Mouse (Mus musculus): ENCODE data around the gene C8g. TPM values are rescaled to one million over a fixed set of nuclear protein-coding genes. Genes with fewer than 3 reads are reported as not detected.
A peak's percentile ranks its signal among the peaks of the same experiment; 100 is the strongest.

C8g gene
- polyA plus RNA-seq, 1 experiment from 2014 or later = 5.2 TPM

GRCm38 (mm10) chr2:25496462-25496861 lies 5.1 kb downstream of the C8g start:
- Histone ChIP-seq H3K36me3 (no peaks in the 10 kb centered on the region), H3K27ac (replicated peaks) (no peak overlapping the region), H3K4me1 (peaks cover 20% of the 10 kb centered on the region), H3K27me3 (ENCODE audit: low read depth, poor library complexity, severe bottlenecking) (no peaks in the 10 kb centered on the region), H3K4me3 (no peak overlapping the region), H3K9me3 (replicated peaks) (no peaks in the 10 kb centered on the region)
- WGBS = 44% methylated on average over 4 of the region's 4 CpGs
- peak; percentile 24 for DNase-seq (ENCODE audit: low spot score)

- H3K4me3 ChIP-seq = no peak within 1 kb of the TSS
- no peaks in the 10 kb centered on the region for H3K9me3 ChIP-seq (replicated peaks)
- WGBS = 89% methylated on average over 5 of the region's 5 CpGs
Measured at GRCm38 (mm10) chr2:25493476-25493961, 8.0 kb downstream of the C8g start, which contains the start of gene Lcn12. TSS of gene Lcn12 (minus strand) at chr2:25493911.

DNA sequence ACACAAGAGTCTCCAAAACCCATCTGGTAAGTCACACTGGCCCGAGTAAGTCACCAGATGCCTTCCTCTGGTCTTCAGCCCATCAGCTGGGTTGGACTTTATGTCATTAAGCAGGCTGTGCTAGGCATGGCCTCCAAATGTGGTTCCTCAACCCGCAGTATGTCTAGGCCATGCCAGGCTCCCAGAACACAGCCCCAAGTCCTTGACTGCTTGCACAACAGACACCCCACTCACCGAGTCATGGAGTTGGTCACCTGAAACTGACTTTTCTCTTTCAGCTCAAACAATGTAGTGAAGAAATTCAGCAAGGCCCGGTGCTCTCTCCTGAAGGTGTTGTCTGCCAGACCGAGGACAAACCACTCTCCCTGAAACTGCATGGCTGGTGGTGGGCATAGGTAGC lies 8.5 kb downstream of the C8g start:
- H3K27me3 ChIP-seq (ENCODE audit: low read depth, poor library complexity, severe bottlenecking) = no peaks in the 10 kb centered on the region
- H3K4me3 ChIP-seq = no peak overlapping the region
- H3K4me1 ChIP-seq = 0 out of 2 replicates have a peak, but pooled peaks cover 4% of the 10 kb centered on the region
- no peak overlapping the region for H3K27ac ChIP-seq (replicated peaks)
- no peaks in the 10 kb centered on the region for H3K36me3 ChIP-seq
- 83% methylated on average over 5 of the region's 5 CpGs for WGBS
- no peak for DNase-seq (ENCODE audit: low spot score)
- H3K9me3 ChIP-seq (replicated peaks) = no peaks in the 10 kb centered on the region

More at GRCm38 (mm10) chr2:25493476-25493961, 8.0 kb downstream of the C8g start, which contains the start of gene Lcn12:
- Histone ChIP-seq H3K4me1 (peaks cover 7% of the 10 kb centered on the region; the same call in 1 of the 2 replicates), H3K27ac (replicated peaks) (no peak within 1 kb of the TSS), H3K27me3 (ENCODE audit: low read depth, poor library complexity, severe bottlenecking) (no peaks in the 10 kb centered on the region), H3K36me3 (no peaks in the 10 kb centered on the region)
- DNase-seq (ENCODE audit: low spot score) = no peak

GRCm38 (mm10) chr2:25488671-25489068 lies 12.8 kb downstream of the C8g start:
- Histone ChIP-seq H3K36me3 (no peaks in the 10 kb centered on the region), H3K27me3 (ENCODE audit: low read depth, poor library complexity, severe bottlenecking) (no peaks in the 10 kb centered on the region), H3K4me1 (0 out of 2 replicates have a peak, but pooled peaks cover 6% of the 10 kb centered on the region), H3K9me3 (replicated peaks) (no peaks in the 10 kb centered on the region), H3K4me3 (no peak overlapping the region), H3K27ac (replicated peaks) (no peak overlapping the region)
- 83% methylated on average over 7 of the region's 7 CpGs for WGBS
- DNase-seq (ENCODE audit: low spot score) = no peak

DNA sequence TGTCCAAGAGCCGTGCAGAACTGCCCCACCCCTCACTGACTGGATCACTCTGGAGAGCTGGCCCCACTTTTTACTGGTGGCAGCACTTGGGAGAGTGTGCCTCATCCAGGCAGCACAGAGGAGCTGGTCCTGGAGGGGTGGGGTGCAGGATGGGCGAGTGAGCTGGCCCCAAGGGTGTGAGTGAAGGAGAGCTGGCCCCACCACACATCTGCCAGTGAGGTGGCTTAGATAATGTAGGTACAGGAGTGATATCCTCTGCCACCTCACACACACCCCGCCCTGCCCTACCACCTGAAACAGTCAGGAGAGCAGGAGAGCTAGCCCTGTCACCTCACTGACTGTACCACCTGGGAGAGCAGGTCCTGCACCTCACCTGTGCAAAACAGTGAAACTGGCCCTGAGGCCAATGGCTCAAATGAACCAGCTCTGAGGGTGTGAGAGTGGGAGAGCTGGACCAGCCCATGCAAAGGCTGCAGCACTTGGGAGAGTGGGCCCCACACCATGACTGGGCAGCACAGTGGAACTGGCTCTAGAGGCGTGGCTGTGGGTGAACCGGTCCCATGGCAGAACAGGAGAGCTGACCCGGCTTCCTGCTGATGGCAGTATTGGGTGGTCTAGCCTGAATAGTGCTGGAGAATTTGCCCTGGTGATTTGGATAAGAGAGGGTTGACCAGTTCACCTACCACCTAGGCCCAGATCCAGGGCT lies 13.4 kb downstream of the C8g start:
- H3K27me3 ChIP-seq (ENCODE audit: low read depth, poor library complexity, severe bottlenecking) = no peaks in the 10 kb centered on the region
- no peaks in the 10 kb centered on the region for H3K36me3 ChIP-seq
- no peak overlapping the region for H3K4me3 ChIP-seq
- H3K9me3 ChIP-seq (replicated peaks) = no peaks in the 10 kb centered on the region
- H3K27ac ChIP-seq (replicated peaks) = no peak overlapping the region
- WGBS = 78% methylated on average over 6 of the region's 6 CpGs
- DNase-seq (ENCODE audit: low spot score) = no peak
- H3K4me1 ChIP-seq = 0 out of 2 replicates have a peak, but pooled peaks cover 6% of the 10 kb centered on the region

- H3K4me3 ChIP-seq = no peak overlapping the region
- no peak overlapping the region for H3K27ac ChIP-seq (replicated peaks)
- no peak for DNase-seq (ENCODE audit: low spot score)
- no peaks in the 10 kb centered on the region for H3K9me3 ChIP-seq (replicated peaks)
- H3K36me3 ChIP-seq = no peaks in the 10 kb centered on the region
- 0 out of 2 replicates have a peak, but pooled peaks cover 6% of the 10 kb centered on the region for H3K4me1 ChIP-seq
- H3K27me3 ChIP-seq (ENCODE audit: low read depth, poor library complexity, severe bottlenecking) = no peaks in the 10 kb centered on the region
- WGBS = 75% methylated on average over 11 of the region's 11 CpGs
Measured at GRCm38 (mm10) chr2:25484901-25485647, 16.4 kb downstream of the C8g start.

DNA sequence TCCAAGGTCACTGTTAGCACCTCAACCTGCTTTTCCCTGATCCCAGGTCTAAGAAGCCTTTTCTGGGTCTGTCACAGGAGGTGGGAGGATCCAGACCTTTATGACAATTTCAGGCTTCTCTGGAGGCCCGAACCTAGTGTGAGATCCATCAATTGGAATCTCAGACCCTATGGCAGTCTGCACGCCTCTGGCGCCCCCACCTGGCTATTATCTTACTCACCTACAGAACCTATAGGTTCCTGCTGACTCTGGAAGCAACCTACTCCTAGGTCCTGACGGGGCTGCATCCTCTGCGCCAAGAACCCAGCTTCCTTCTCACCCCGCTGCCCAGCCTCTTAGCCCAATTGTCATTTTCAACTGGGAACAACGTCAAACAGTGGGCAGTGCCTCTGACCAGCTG lies 18.6 kb downstream of the C8g start:
- Histone ChIP-seq H3K27me3 (ENCODE audit: low read depth, poor library complexity, severe bottlenecking) (no peaks in the 10 kb centered on the region), H3K9me3 (replicated peaks) (no peaks in the 10 kb centered on the region), H3K4me1 (0 out of 2 replicates have a peak, but pooled peaks cover 6% of the 10 kb centered on the region), H3K4me3 (no peak overlapping the region), H3K36me3 (no peaks in the 10 kb centered on the region), H3K27ac (replicated peaks) (no peak overlapping the region)
- 30% methylated on average over 7 of the region's 7 CpGs for WGBS
- DNase-seq (ENCODE audit: low spot score) = peak; percentile 36

GRCm38 (mm10) chr2:25480541-25480940 lies 21.0 kb downstream of the C8g start:
- H3K4me1 ChIP-seq = 0 out of 2 replicates have a peak, but pooled peaks cover 6% of the 10 kb centered on the region
- 83% methylated on average over 1 of the region's 1 CpGs for WGBS
- no peaks in the 10 kb centered on the region for H3K36me3 ChIP-seq
- no peaks in the 10 kb centered on the region for H3K27me3 ChIP-seq (ENCODE audit: low read depth, poor library complexity, severe bottlenecking)
- no peaks in the 10 kb centered on the region for H3K9me3 ChIP-seq (replicated peaks)
- DNase-seq (ENCODE audit: low spot score) = no peak
- H3K4me3 ChIP-seq = no peak overlapping the region
- H3K27ac ChIP-seq (replicated peaks) = no peak overlapping the region

DNA sequence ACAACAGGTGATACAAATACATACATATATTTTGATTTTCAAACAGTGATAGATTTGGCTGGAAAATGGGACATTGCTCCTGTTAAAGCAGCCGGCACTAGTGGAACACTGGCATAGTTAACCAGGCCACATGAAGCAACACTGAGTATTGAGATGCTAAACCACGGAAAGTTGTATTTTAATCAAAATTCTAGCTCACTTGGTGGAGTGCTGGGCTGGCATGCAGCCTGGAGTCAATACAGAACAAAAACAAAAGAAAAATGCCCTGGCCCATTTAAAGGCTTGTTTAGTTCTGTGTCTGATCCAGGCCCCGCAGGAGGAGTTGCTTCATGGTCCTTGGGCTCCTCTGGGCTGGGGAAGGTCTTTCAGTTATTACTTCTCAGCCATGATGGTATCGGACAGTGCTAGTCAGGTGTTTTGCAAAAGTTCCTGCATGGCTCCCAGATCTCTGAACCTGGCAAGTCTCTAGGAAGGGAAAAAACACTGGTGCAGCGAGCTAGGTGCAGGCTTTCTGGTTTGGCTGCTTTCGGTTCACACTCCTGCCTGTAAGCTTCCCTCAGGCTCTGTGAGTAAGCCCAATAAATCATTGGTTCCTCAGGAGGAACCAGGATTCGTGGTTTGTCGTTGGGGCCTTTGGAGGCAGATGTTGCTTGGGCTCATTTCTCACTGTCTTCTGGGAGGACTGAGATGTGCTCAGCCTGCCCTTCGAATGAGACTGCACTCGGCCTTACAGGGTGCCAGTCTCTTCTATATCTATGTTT lies 21.8 kb downstream of the C8g start:
- Histone ChIP-seq H3K36me3 (no peaks in the 10 kb centered on the region), H3K27ac (replicated peaks) (no peak overlapping the region), H3K9me3 (replicated peaks) (no peaks in the 10 kb centered on the region), H3K4me3 (no peak overlapping the region), H3K4me1 (no peaks in the 10 kb centered on the region), H3K27me3 (ENCODE audit: low read depth, poor library complexity, severe bottlenecking) (no peaks in the 10 kb centered on the region)
- WGBS = 80% methylated on average over 10 of the region's 10 CpGs
- no peak for DNase-seq (ENCODE audit: low spot score)

- Histone ChIP-seq H3K27me3 (ENCODE audit: low read depth, poor library complexity, severe bottlenecking) (no peaks in the 10 kb centered on the region), H3K4me1 (no peaks in the 10 kb centered on the region), H3K9me3 (replicated peaks) (no peaks in the 10 kb centered on the region), H3K4me3 (no peak overlapping the region), H3K36me3 (no peaks in the 10 kb centered on the region), H3K27ac (replicated peaks) (no peak overlapping the region)
- 89% methylated on average over 3 of the region's 3 CpGs for WGBS
- DNase-seq (ENCODE audit: low spot score) = no peak
Measured at GRCm38 (mm10) chr2:25477967-25478675, 23.4 kb downstream of the C8g start.

DNA sequence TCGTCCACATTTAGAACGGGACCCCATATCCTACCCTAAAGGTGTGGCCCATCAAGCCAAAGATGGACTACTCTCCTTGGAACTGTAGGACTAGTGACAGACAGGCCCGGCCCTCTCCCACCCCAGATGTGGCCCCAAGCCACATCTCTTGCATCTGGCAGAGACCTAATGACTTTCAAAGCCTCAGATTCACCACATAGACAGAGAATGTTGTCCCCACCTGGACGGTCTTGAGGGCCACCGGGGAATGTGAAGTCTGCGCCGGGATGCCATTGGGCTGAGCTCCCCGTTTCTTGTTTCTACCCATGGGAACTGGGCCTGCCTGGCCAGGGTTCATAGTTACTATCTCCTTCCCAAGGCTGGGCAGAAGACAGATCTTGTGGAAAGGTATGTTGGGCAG lies 24.0 kb downstream of the C8g start:
- no peak for DNase-seq (ENCODE audit: low spot score)
- H3K4me3 ChIP-seq = no peak overlapping the region
- no peaks in the 10 kb centered on the region for H3K4me1 ChIP-seq
- no peak overlapping the region for H3K27ac ChIP-seq (replicated peaks)
- H3K36me3 ChIP-seq = no peaks in the 10 kb centered on the region
- WGBS = 88% methylated on average over 8 of the region's 8 CpGs
- no peaks in the 10 kb centered on the region for H3K9me3 ChIP-seq (replicated peaks)
- H3K27me3 ChIP-seq (ENCODE audit: low read depth, poor library complexity, severe bottlenecking) = no peaks in the 10 kb centered on the region

DNA sequence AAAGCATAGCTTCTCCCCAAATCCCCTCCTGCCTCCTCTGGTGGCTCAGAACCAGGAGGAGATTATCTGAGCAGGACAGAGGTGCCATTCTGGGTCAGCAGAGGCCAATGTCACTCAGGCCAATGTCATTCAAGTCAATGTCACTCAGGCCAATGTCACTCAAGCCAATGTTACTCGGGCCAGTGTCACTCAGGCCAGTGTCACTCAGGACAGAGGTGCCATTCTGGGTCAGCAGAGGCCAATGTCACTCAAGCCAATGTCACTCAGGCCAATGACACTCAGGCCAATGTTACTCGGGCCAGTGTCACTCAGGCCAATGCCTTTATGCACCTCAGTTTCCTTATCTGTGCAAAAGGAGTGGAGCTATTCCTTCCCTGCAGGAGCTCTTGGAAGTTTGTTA lies 29.0 kb downstream of the C8g start:
- WGBS = 76% methylated on average over 2 of the region's 2 CpGs
- Histone ChIP-seq H3K36me3 (no peaks in the 10 kb centered on the region), H3K4me1 (peaks cover 6% of the 10 kb centered on the region), H3K27me3 (ENCODE audit: low read depth, poor library complexity, severe bottlenecking) (no peaks in the 10 kb centered on the region), H3K27ac (replicated peaks) (no peak overlapping the region), H3K9me3 (replicated peaks) (no peaks in the 10 kb centered on the region), H3K4me3 (no peak overlapping the region)
- DNase-seq (ENCODE audit: low spot score) = no peak

Measured in midbrain, embryonic 10.5 days (tissue).